9 mouse cellular contexts compared by ENCODE assay signal in the genomic region with DNA sequence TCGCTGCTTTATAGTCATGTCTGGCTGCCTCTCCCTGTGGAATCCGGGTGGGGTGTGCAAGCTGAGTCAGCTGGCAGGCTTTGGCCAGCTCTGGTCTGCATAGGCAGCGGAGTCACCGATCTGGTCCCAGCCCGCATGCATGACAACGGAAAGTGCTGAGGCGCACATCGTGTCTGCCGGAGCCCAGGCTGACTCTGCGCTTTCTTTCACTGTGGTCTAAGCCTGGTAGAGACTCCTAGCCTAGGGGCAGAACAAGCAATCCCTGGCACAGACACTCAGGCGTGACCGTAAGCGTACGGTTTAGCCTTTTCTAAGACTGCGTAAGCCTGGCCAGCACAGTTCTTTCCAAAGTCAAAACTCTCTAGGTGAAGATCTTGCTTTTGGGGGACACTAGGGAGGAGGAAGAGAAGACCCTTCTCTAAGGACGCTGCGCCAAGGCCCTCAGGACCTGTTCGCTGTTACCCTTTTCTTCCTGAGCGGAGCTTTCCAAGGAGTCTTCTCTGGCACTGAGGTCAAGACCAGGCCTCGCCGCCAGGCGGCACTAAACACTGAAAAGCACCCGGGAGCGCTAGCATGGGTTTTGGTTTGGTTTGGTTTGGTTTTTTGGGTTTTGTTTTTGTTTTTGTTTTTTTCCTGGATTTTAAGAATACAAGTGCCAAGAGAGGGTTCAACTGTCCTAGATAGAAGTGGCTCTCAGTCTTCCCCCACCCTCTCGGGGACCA. TPM values are rescaled to one million over a fixed set of nuclear protein-coding genes. Genes with fewer than 3 reads are reported as not detected.
DNase-seq lines count a peak whose midpoint lies in the region; ATAC-seq and TF ChIP-seq lines count a peak whose summit lies in the region.
"Had no signal": no experiment of that assay in that cellular context is flagged by ENCODE, and none has a peak within 500 bp of the region (broad histone marks: within the 10 kb centered on the region; RNA-seq: fewer than 3 reads in every experiment).

A gene (minus strand): TSS at position 10 of the 722 bp plus-strand sequence.

- no peaks in the 10 kb centered on the region for H3K4me1 ChIP-seq in spleen, adult 2 months (ENCODE audit: control insufficient read depth, insufficient read depth, insufficient read length)
- H3K4me1 ChIP-seq in bone marrow macrophage, adult 2 months (ENCODE audit: control insufficient read depth, insufficient read depth, low read length): no peaks in the 10 kb centered on the region
- no peaks in the 10 kb centered on the region for H3K4me1 ChIP-seq in embryonic facial prominence, embryonic 14.5 days (ENCODE audit: control insufficient read depth, insufficient read depth, low read length)
- no peaks in the 10 kb centered on the region for H3K4me1 ChIP-seq in lung, embryonic 14.5 days (ENCODE audit: insufficient read depth)

- no peak for TF ChIP-seq POLR2A in spleen, adult 2 months (IDR thresholded peaks at IDR 0.05; ENCODE audit: low read depth, low read length)
- TF ChIP-seq POLR2A in bone marrow macrophage, adult 2 months (IDR thresholded peaks at IDR 0.05; ENCODE audit: borderline replicate concordance, low read depth, low read length): no peak

- peak within 1 kb of the TSS; percentile 23; the same call in 1 of the 2 replicates for H3K4me2 ChIP-seq in embryonic facial prominence, embryonic 14.5 days (ENCODE audit: low read depth, low read length)
- H3K4me2 ChIP-seq in lung, embryonic 14.5 days: no peak within 1 kb of the TSS

- no peaks in the 10 kb centered on the region for H3K36me3 ChIP-seq in spleen, adult 2 months (ENCODE audit: control insufficient read depth, insufficient read depth, low read length)
- H3K36me3 ChIP-seq in embryonic facial prominence, embryonic 14.5 days (ENCODE audit: control insufficient read depth, insufficient read depth, low read length): no peaks in the 10 kb centered on the region
- H3K36me3 ChIP-seq in lung, embryonic 14.5 days (ENCODE audit: insufficient read depth): no peaks in the 10 kb centered on the region

- no peak within 1 kb of the TSS for H3K27ac ChIP-seq in spleen, adult 2 months (ENCODE audit: insufficient read depth, low read length)
- H3K27ac ChIP-seq in bone marrow macrophage, adult 2 months (ENCODE audit: insufficient read depth, low read depth, low read length): no peak within 1 kb of the TSS
- no peak within 1 kb of the TSS for H3K27ac ChIP-seq in embryonic facial prominence, embryonic 14.5 days (replicated peaks; ENCODE audit: low read depth, low read length)
- no peak within 1 kb of the TSS for H3K27ac ChIP-seq in lung, embryonic 14.5 days (ENCODE audit: low read depth)

- ATAC-seq in embryonic facial prominence, embryonic 14.5 days (ENCODE audit: low read depth): no peak
- no peak for ATAC-seq in lung, embryonic 14.5 days (ENCODE audit: insufficient read depth)

- no peak within 1 kb of the TSS for H3K9ac ChIP-seq in embryonic facial prominence, embryonic 14.5 days (ENCODE audit: low read depth, low read length)
- H3K9ac ChIP-seq in lung, embryonic 14.5 days: no peak within 1 kb of the TSS

- no peaks in the 10 kb centered on the region for H3K9me3 ChIP-seq in embryonic facial prominence, embryonic 14.5 days (ENCODE audit: control insufficient read depth, low read length)
- H3K9me3 ChIP-seq in lung, embryonic 14.5 days (ENCODE audit: low read depth, low read length): no peaks in the 10 kb centered on the region

- peak; percentile 53; the same call in 1 of the 2 replicates for TF ChIP-seq CTCF in spleen, adult 2 months (IDR thresholded peaks at IDR 0.05; ENCODE audit: extremely low read depth, insufficient read depth, insufficient read length, insufficient replicate concordance)
- peak; percentile 83 for TF ChIP-seq CTCF in bone marrow macrophage, adult 2 months (IDR thresholded peaks at IDR 0.05; ENCODE audit: low read depth, low read length)
- TF ChIP-seq CTCF in lung, embryonic 14.5 days (IDR thresholded peaks at IDR 0.05; ENCODE audit: low read depth): peak; percentile 80

- H3K4me3 ChIP-seq in spleen, adult 2 months (ENCODE audit: extremely low read depth, insufficient read depth, insufficient read length): no peak within 1 kb of the TSS
- H3K4me3 ChIP-seq in bone marrow macrophage, adult 2 months (ENCODE audit: insufficient read depth, low read length): no peak within 1 kb of the TSS
- no peak within 1 kb of the TSS for H3K4me3 ChIP-seq in embryonic facial prominence, embryonic 14.5 days (ENCODE audit: low read depth, low read length)
- H3K4me3 ChIP-seq in lung, embryonic 14.5 days (ENCODE audit: low read depth, low read length): no peak within 1 kb of the TSS
- H3K4me3 ChIP-seq: myocyte had no signal

- H3K27me3 ChIP-seq in spleen, adult 2 months (ENCODE audit: control insufficient read depth, insufficient read depth, low read length): no peaks in the 10 kb centered on the region
- H3K27me3 ChIP-seq in embryonic facial prominence, embryonic 14.5 days (replicated peaks; ENCODE audit: control insufficient read depth, insufficient read depth, low read length): peaks cover 95% of the 10 kb centered on the region
- peaks cover 82% of the 10 kb centered on the region for H3K27me3 ChIP-seq in lung, embryonic 14.5 days (ENCODE audit: insufficient read depth, low read length)

- DNase-seq in spleen, adult 2 months (ENCODE audit: low read depth in 1 of 2, low spot score in 2 of 2): no peak
- no peak for DNase-seq in spleen, postnatal 4 days (ENCODE audit: low spot score in 2 of 2)
- peak; percentile 55 for DNase-seq in embryonic facial prominence, embryonic 14.5 days (ENCODE audit: low spot score)
- peak; percentile 50 for DNase-seq in induced T-regulatory cell, adult 2 months (ENCODE audit: low read depth)
- DNase-seq in lung, embryonic 14.5 days: peak; percentile 77
- peak; percentile 50 for DNase-seq in retina, postnatal 7 days (ENCODE audit: low read depth, low spot score)
- no peak for DNase-seq in gastrocnemius, postnatal 4 days (ENCODE audit: low spot score in 2 of 2)

- WGBS in spleen, adult 2 months: 15% methylated on average over 25 of the region's 25 CpGs
- WGBS in embryonic facial prominence, embryonic 14.5 days: 4% methylated on average over 25 of the region's 25 CpGs
- WGBS in lung, embryonic 14.5 days: 5% methylated on average over 25 of the region's 25 CpGs

RNA-seq across cellular contexts. Expression of the gene that starts here (rescaled TPM):
- not detected in 2 replicates for polyA plus RNA-seq in spleen, adult 2 months (2012; rRNA removed)
- not detected in 2 replicates for polyA plus RNA-seq in bone marrow macrophage, adult 2 months (2012; ENCODE audit: insufficient read depth, insufficient read length, missing spikeins)
- not detected in 2 replicates for polyA plus RNA-seq in embryonic facial prominence, embryonic 14.5 days (2014; fragmentation: Nextera tagmentation; extraction: Ambion mirVana)
- polyA plus RNA-seq in lung, embryonic 14.5 days (2014; fragmentation: Nextera tagmentation; extraction: Ambion mirVana): not detected in 2 replicates
- total RNA-seq in gastrocnemius, postnatal 4 days (2021): not detected
- polyA plus RNA-seq: myocyte had no signal

Comparison
In these comparisons a context has a peak if more than half of its experiments do, and no peak if none do; other contexts are left out.
1. Peak in DNase-seq and H3K4me2 ChIP-seq in embryonic facial prominence, embryonic 14.5 days; RNA of the gene not detected or under 1 TPM.
2. Peak in DNase-seq in lung, embryonic 14.5 days; RNA of the gene not detected or under 1 TPM.
3. DNase-seq: peak in induced T-regulatory cell, adult 2 months (single experiment) and retina, postnatal 7 days (single experiment); none in spleen, adult 2 months (0 of 2), spleen, postnatal 4 days (0 of 2) and gastrocnemius, postnatal 4 days (0 of 2).
4. Peak in every context shown above with its lines, with median percentiles within 50 percentile points of each other: CTCF ChIP-seq.